Mouse (Mus musculus) heart, embryonic 14.5 days (tissue): ENCODE measurements around the gene Disc1. TPM values are rescaled to one million over a fixed set of nuclear protein-coding genes. Genes with fewer than 3 reads are reported as not detected.

Source experiments
- ATAC-seq: fragments of 200-750 bp; cut with Nextera tagmentation; 2 replicates; pipeline ENCODE4 v1.8.0; 2017; ENCODE audit warnings: low read depth, moderate TSS enrichment; ENCODE audit not compliant: insufficient number of reproducible peaks, insufficient read depth, low FRiP score
- H3K27ac ChIP-seq, 2 experiments: fragments of 200-500 bp in 1 of 2; fragments of 300-500 bp in 1 of 2; sonication (generic) in 1 of 2; replicated peaks in 1 of 2; 2 replicates each; pipeline ENCODE4 v1.5.1; 2012 to 2014; ENCODE audit warnings: low read depth in 2 of 2, low read length in 2 of 2, control low read depth in 1 of 2, mild to moderate bottlenecking in 1 of 2, mixed read lengths in 1 of 2; ENCODE audit not compliant: control insufficient read depth in 1 of 2, insufficient read depth in 1 of 2
- H3K27me3 ChIP-seq: fragments of 300-500 bp; sonication (generic); 2 replicates; pipeline ENCODE4 v1.6.1; 2014; ENCODE audit warnings: mild to moderate bottlenecking, low read length, control low read depth; ENCODE audit not compliant: control insufficient read depth, insufficient read depth
- H3K36me3 ChIP-seq: fragments of 300-500 bp; sonication (generic); 2 replicates; pipeline ENCODE4 v1.6.1; 2014; ENCODE audit warnings: mild to moderate bottlenecking, control low read depth, low read length, mixed read lengths; ENCODE audit not compliant: control insufficient read depth, insufficient read depth
- H3K4me1 ChIP-seq, 2 experiments: fragments of 200-500 bp in 1 of 2; fragments of 300-500 bp in 1 of 2; sonication (generic) in 1 of 2; 2 replicates each; pipeline ENCODE4 v1.6.1; 2012 to 2014; ENCODE audit warnings: low read length in 2 of 2, control low read depth in 1 of 2, mixed read lengths in 1 of 2; ENCODE audit not compliant: control insufficient read depth in 2 of 2, insufficient read depth in 2 of 2
- H3K4me2 ChIP-seq: fragments of 300-500 bp; sonication (generic); 2 replicates; pipeline ENCODE4 v1.6.1; 2014; ENCODE audit warnings: mild to moderate bottlenecking, low read length
- H3K4me3 ChIP-seq, 2 experiments: fragments of 200-500 bp in 1 of 2; fragments of 300-500 bp in 1 of 2; sonication (generic) in 1 of 2; 2 replicates each; pipeline ENCODE4 v1.5.1; 2012 to 2014; ENCODE audit warnings: low read length in 2 of 2, mild to moderate bottlenecking in 2 of 2, control low read depth in 1 of 2, low read depth in 1 of 2, moderate library complexity in 1 of 2; ENCODE audit not compliant: control insufficient read depth in 1 of 2, insufficient read depth in 1 of 2
- H3K9ac ChIP-seq: fragments of 300-500 bp; sonication (generic); 2 replicates; pipeline ENCODE4 v1.6.1; 2014; ENCODE audit warnings: mild to moderate bottlenecking, low read length
- H3K9me3 ChIP-seq: fragments of 300-500 bp; sonication (generic); 2 replicates; pipeline ENCODE4 v1.6.1; 2016; ENCODE audit warnings: low read length, control low read depth; ENCODE audit not compliant: control insufficient read depth
- WGBS: fragments of 180-500 bp; shearing (Covaris S2); extraction: QIAGEN DNeasy Blood & Tissue Kit; methylation state at CpG from one replicate; pipeline ENCODE4 v1.1.7; 2014; 5-methylcytosine and 5-hydroxymethylcytosine counted together
- polyA plus RNA-seq: library from polyadenylated mRNA; unstranded; fragments of >200 nt; fragmentation: Nextera tagmentation; extraction: Ambion mirVana; gene quantifications from 2 replicates; pipeline ENCODE4 v1.2.1, GENCODE M21; 2014

Disc1 gene
- polyA plus RNA-seq, 1 experiment from 2014 or later = 4.2 TPM

GRCm38 (mm10) chr8:125169628-125170027 lies 115.6 kb downstream of the Disc1 start:
- no peak overlapping the region for H3K4me2 ChIP-seq
- ATAC-seq = no peak
- 72% methylated on average over 3 of the region's 3 CpGs for WGBS
- H3K4me3 ChIP-seq = no peak overlapping the region
- no peaks in the 10 kb centered on the region for H3K36me3 ChIP-seq
- H3K9ac ChIP-seq = no peak overlapping the region
- no peaks in the 10 kb centered on the region for H3K9me3 ChIP-seq
- no peak overlapping the region for H3K27ac ChIP-seq
- H3K4me1 ChIP-seq = peaks cover 9 to 15% of the 10 kb centered on the region in 2 experiments
- no peaks in the 10 kb centered on the region for H3K27me3 ChIP-seq

DNA sequence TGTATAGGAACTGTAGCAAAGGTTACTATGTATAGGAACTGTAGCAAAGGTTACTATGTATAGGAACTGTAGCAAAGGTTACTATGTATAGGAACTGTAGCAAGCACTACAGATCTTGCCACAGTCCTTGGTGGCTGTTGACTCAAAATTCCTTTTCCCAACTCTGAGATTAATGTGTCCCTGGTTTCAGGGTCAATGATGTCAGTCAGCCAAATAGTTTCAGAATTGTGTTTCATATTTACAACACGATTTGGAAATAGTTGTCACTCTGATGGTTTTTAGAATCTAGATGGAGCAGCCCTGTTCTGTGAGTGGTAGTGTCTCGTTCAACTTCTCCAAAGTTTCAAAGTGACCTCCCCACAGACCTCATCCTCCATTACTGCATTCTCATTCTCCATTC lies 117.5 kb downstream of the Disc1 start:
- H3K9me3 ChIP-seq = no peaks in the 10 kb centered on the region
- no peaks in the 10 kb centered on the region for H3K27me3 ChIP-seq
- no peak overlapping the region for H3K27ac ChIP-seq
- H3K36me3 ChIP-seq = no peaks in the 10 kb centered on the region
- no peak for ATAC-seq
- no peak overlapping the region for H3K4me2 ChIP-seq
- WGBS = 76% methylated on average over 2 of the region's 2 CpGs
- peaks cover 19 to 32% of the 10 kb centered on the region in 2 experiments for H3K4me1 ChIP-seq
- H3K9ac ChIP-seq = no peak overlapping the region
- H3K4me3 ChIP-seq = no peak overlapping the region

GRCm38 (mm10) chr8:125174237-125174636 lies 120.2 kb downstream of the Disc1 start:
- peak overlapping the region; percentile 78 to 83 for H3K27ac ChIP-seq
- 41% methylated on average over 7 of the region's 7 CpGs for WGBS
- H3K27me3 ChIP-seq = no peaks in the 10 kb centered on the region
- H3K4me1 ChIP-seq = peaks cover 19 to 34% of the 10 kb centered on the region in 2 experiments
- H3K9ac ChIP-seq = peak overlapping the region; percentile 38; the same call in 1 of the 2 replicates
- H3K36me3 ChIP-seq = no peaks in the 10 kb centered on the region
- no peak overlapping the region for H3K4me3 ChIP-seq
- ATAC-seq = no peak
- H3K4me2 ChIP-seq = peak overlapping the region; percentile 26
- no peaks in the 10 kb centered on the region for H3K9me3 ChIP-seq

DNA sequence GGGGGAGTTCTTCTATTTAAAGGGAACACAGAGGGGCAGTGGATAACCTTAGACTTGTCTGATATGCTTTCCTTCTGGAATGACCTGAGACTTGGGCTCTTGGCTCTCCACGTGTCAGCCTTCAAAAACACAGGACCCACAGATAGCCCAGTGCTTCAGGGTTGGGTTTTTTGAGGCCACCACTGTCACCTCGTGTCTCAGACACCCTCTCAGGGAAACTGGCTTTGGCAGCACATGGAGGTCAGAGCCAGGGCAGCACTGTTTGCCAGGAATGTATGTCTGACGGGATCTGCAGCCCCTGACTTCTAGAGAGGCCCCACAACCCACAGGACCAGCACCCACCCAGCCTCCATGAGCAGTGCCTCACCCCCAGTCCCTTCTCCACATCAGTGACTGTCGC lies 120.9 kb downstream of the Disc1 start:
- H3K4me1 ChIP-seq = peaks cover 19 to 34% of the 10 kb centered on the region in 2 experiments
- H3K9ac ChIP-seq = no peak overlapping the region
- peak overlapping the region; percentile 77 to 83 for H3K27ac ChIP-seq
- H3K9me3 ChIP-seq = no peaks in the 10 kb centered on the region
- WGBS = 15% methylated on average over 4 of the region's 4 CpGs
- ATAC-seq = peak; percentile 92
- H3K27me3 ChIP-seq = no peaks in the 10 kb centered on the region
- peak overlapping the region; percentile 26; the same call in 1 of the 2 replicates for H3K4me2 ChIP-seq
- H3K36me3 ChIP-seq = no peaks in the 10 kb centered on the region
- no peak overlapping the region for H3K4me3 ChIP-seq

GRCm38 (mm10) chr8:125175661-125176060 lies 121.7 kb downstream of the Disc1 start:
- H3K27me3 ChIP-seq = no peaks in the 10 kb centered on the region
- peaks cover 19 to 34% of the 10 kb centered on the region in 2 experiments for H3K4me1 ChIP-seq
- WGBS = 81% methylated on average over 4 of the region's 4 CpGs
- H3K4me2 ChIP-seq = no peak overlapping the region
- H3K27ac ChIP-seq = peak overlapping the region in 1 of 2 experiments; percentile 83; a peak in 3 of 4 replicates
- H3K4me3 ChIP-seq = no peak overlapping the region
- H3K36me3 ChIP-seq = no peaks in the 10 kb centered on the region
- no peak for ATAC-seq
- H3K9me3 ChIP-seq = no peaks in the 10 kb centered on the region
- H3K9ac ChIP-seq = no peak overlapping the region

DNA sequence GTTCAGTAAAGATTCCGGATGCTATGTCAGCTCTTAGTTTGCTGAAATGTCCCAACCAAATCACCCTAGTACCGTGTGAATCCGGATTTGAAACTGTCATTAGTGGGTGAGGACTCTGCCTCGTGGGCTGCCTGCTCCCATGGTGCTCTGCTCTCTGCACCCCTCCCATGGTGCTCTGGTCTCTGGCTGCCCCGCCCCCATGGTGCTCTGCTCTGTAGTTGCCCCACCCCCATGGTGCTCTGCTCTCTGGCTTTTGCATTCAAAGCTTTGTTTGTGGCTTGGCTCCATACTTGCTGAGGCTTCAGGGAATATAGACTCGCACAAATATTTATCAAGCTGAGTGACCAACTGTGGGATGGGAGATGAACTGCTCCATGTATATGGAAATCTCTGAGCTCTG lies 123.1 kb downstream of the Disc1 start:
- Histone ChIP-seq H3K27me3 (no peaks in the 10 kb centered on the region), H3K36me3 (no peaks in the 10 kb centered on the region), H3K4me1 (peaks cover 19 to 34% of the 10 kb centered on the region in 2 experiments), H3K9me3 (no peaks in the 10 kb centered on the region), H3K9ac (no peak overlapping the region), H3K4me3 (no peak overlapping the region), H3K27ac (no peak overlapping the region), H3K4me2 (no peak overlapping the region)
- WGBS = 82% methylated on average over 6 of the region's 6 CpGs
- no peak for ATAC-seq

GRCm38 (mm10) chr8:125177958-125178357 lies 124.0 kb downstream of the Disc1 start:
- Histone ChIP-seq H3K4me3 (no peak overlapping the region), H3K4me2 (no peak overlapping the region), H3K9ac (no peak overlapping the region), H3K27me3 (no peaks in the 10 kb centered on the region), H3K27ac (no peak overlapping the region), H3K36me3 (no peaks in the 10 kb centered on the region), H3K9me3 (no peaks in the 10 kb centered on the region), H3K4me1 (peaks cover 19 to 34% of the 10 kb centered on the region in 2 experiments)
- ATAC-seq = no peak
- WGBS = 58% methylated on average over 8 of the region's 8 CpGs
